Mouse (Mus musculus) testis, adult 2 months (tissue): ENCODE measurements around the gene Rtf2.

ENCODE experiments used
- CTCF ChIP-seq: fragments of 200-500 bp; IDR thresholded peaks from 2 replicates; pipeline ENCODE4 v1.5.1; 2012; ENCODE audit warnings: low read depth, mild to moderate bottlenecking, inconsistent platforms, low read length, moderate library complexity; ENCODE audit not compliant: control insufficient read depth, insufficient read depth, insufficient replicate concordance
- POLR2A ChIP-seq: fragments of 200-500 bp; IDR thresholded peaks from 2 replicates; pipeline ENCODE4 v1.6.1; 2012; ENCODE audit warnings: low read depth, mild to moderate bottlenecking, inconsistent platforms, low read length, moderate library complexity; ENCODE audit not compliant: control insufficient read depth

DNA sequence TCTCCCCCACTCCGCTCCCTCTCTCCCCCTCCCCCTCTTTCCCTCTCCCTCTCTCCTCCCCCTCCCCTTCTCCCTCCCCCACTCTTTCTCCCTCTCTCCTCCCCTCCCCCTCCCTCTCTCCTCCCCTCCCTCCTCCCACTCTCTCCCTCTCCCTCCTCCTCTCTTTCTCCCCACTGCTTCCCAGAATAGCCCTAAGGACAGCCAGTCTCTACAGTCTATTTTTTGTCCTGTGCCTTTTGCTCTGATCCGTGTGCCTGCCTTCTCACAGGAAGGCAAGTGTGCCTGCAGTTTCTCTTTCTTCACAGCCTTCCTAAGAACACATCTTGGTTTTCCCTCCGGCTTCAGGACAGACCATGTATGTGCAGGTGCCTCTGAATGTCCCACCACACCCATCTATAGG lies 37.0 kb downstream of the Rtf2 start:
- TF ChIP-seq POLR2A (no peak), CTCF (no peak)
